16 mouse cellular contexts compared by ENCODE assay signal in the genomic region with DNA sequence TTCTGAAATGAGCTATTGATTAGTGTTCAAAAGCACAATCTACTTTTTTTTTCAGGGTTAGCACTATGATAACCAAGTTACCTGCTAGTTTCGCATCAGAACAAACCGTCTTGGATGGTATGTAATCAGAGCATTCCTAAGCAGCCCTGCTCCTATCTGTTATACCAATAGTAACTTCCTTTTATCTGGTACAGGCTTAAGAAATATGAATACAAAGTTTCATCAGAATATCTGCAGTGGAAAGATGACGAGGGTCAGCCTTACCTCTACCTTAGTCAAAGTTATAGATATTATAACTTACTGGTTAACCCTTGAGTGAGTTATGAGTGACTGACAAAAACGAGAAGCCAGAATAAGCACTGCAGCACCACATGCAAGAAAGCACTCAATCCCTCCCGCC. TPM values are rescaled to one million over a fixed set of nuclear protein-coding genes. Genes with fewer than 3 reads are reported as not detected.
"Had no signal": no experiment of that assay in that cellular context is flagged by ENCODE, and none has a peak within 500 bp of the region (broad histone marks: within the 10 kb centered on the region; RNA-seq: fewer than 3 reads in every experiment).

No protein-coding gene starts in this region.

- ATAC-seq: midbrain, embryonic 16.5 days had no signal

- DNase-seq: lung, adult 18-20 months; lung, embryonic 14.5 days; lung, postnatal 10 days; lung, postnatal 4 days; midbrain, embryonic 14.5 days; right cerebral cortex, postnatal 14 days; thymus, adult 2 months; thymus, postnatal 25 days; thymus, postnatal 4 days had no signal

- H3K4me1 ChIP-seq: midbrain, embryonic 10.5 days; midbrain, embryonic 12.5 days; neural tube, embryonic 12.5 days; stomach, embryonic 15.5 days had no signal

- H3K4me3 ChIP-seq: midbrain, embryonic 10.5 days; midbrain, embryonic 12.5 days; neural tube, embryonic 12.5 days; stomach, embryonic 15.5 days had no signal

- H3K27ac ChIP-seq: midbrain, embryonic 10.5 days; midbrain, embryonic 12.5 days; neural tube, embryonic 12.5 days; stomach, embryonic 15.5 days; stomach, postnatal 0 days had no signal

RNA-seq across cellular contexts. Expression of a gene that starts 12.8 kb away (rescaled TPM):
- total RNA-seq: megakaryocyte-erythroid progenitor cell, adult 5-6 weeks had no signal
